Mouse (Mus musculus) cerebellum, postnatal 25 days (tissue): ENCODE data around the gene Dnajc9.
A peak's percentile ranks its signal among the peaks of the same experiment; 100 is the strongest.

Source experiments
- DNase-seq, 2 experiments: peaks; one replicate each; pipeline ENCODE4 v3.0.0; 2021; ENCODE audit warnings: mixed read lengths in 2 of 2

The Dnajc9 gene

DNA sequence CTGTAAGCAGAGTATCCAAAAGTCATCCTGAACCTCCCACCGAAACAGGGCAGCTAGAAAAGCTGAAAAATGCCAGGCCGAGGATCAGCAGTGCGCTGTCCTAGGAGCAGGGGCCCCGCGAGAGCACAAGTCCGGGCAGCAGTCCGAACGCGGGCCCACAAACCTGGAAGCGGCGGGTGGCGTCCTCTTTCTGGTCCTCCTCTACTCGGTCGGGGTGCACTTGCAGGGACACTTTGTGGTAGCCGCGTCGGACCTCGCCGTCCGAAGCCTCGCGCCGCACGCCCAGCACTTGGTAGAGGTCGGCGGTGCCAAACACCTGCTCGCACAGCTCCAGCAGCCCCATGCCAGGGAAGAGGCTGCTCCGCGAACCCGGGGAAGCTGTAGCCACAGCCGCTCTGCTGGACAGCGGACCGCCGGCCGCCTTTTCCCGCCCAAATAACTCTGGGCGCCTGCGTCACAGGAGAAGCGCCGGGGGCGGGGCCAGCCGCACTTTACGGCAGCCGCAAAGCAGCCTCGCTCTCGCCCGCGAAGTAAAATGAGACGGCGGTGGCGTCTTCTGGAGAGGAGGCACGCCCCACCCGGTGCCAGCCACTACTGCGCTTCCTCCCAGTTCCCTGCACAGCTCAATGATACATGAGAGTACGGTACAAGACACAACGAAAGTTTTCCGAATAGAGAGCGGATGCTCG lies at the start of gene Dnajc9:
Gene Dnajc9 (minus strand): TSS at position 470 of the 689 bp plus-strand sequence.
- DNase-seq = peak; percentile 97 to 99

DNA sequence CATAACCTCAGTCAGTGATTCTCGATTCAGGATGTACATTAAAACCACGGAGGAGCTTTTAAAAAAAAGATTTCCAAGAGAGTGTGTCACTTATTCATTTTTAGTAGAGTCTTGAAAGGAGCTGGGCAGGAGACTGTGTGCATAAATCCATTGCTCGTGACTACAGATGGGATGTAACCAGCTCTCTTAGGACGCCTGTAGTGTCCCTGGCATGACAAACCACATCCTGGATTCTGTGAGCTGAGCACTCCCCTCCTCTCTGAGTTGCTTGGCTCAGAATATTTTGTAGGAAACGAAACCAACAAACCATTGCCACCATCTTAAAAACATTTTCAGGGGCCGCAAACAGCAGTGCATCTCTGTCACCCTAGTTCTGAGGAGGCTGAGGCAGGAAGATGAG lies 48.3 kb upstream of the Dnajc9 start:
- peak in 1 of 2 experiments; percentile 8 for DNase-seq

DNA sequence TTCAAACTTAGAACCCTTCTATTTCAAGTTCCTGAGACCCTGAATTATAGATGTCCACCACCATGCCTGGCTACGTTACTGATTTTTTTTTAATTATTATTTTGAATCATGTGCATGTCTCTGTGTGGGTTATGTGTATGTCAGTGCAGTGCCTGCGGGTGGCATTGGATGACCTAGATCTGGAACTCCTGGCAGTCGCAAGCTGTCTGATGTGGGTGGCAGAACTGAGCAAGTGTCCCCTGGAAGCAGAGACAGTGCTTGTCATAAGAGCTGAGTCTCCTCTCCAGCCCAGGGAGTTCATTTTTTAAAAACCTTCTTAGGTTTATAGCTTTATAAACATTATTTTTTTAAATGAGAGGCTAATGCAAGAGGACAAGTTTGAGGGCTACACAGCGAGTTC lies 43.7 kb upstream of the Dnajc9 start:
- peak in 1 of 2 experiments; percentile 26 for DNase-seq

DNA sequence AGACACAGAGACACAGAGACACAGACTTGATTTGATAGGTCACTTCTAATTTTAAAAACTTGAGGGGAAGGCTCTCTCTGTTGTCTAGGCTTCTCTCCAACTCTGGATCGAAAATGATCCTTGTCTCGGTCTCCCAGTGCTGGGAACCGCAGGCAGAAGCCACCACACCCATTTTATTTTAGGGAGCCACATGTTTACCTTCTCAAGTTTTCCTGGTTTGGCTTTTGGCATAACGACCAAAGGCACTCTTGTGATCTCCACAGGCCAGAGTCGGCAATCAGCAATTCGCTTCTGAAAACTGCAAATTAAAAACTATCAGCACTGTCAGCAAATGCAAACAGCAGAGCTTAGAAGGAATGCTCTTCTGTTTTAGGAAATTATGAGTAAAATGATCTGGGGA lies 43.0 kb upstream of the Dnajc9 start:
- no peak for DNase-seq

DNA sequence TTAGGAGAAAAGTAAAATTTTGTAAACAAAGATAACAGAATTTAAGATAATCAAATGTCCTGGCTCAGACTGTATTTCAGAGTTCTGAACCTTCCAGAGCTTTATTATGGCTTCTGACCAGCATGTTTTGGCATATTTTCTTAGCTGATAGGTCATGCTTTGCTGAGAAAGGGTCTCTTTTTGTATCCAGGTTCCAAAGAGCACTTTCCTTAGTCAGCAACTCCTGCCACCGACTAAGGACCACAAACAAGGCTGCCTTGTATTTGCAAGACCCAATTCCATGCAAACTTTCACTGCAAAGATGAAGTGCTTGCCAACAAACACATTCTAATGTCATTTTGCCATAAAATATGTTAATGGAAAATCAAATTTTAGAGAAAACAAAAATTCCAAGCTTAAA lies 41.1 kb upstream of the Dnajc9 start:
- DNase-seq = no peak

DNA sequence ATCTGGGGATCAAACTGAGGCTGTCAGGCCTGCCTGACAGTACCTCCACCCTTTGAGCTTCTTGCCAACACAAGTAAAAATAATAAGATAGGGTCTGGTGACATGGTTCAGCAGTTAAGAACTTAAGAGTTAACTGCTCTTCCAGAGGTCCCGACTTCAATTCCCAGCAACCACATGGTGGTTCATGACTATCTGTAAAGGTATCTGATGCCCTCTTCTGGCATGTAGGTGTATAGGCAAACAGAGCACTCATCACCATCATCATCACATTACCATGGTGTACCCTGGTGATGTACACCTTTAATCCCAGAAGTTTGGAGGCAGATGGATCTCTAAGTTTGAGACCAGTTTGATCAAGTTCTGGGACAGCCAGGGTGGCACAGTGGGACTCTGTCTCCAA lies 39.9 kb upstream of the Dnajc9 start:
- no peak for DNase-seq

DNA sequence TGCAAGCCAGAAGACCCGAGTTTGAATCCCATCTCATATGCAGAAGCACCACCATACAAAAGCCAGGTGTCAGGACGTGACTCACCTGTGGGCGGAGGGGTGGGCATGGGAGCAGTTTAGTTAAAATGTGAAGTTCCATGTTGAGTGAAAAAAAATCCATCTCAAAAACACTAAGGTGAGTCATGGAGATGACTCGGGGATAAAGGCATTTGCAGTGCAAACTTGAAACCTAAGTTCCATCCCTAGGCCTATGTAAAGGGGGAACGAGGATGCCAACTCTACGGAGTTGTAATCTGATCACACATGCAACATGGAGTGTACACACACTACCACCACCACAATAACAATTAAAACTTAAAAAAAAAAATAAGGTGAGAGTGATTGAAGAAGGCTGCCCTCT lies 34.3 kb upstream of the Dnajc9 start:
- no peak for DNase-seq

DNA sequence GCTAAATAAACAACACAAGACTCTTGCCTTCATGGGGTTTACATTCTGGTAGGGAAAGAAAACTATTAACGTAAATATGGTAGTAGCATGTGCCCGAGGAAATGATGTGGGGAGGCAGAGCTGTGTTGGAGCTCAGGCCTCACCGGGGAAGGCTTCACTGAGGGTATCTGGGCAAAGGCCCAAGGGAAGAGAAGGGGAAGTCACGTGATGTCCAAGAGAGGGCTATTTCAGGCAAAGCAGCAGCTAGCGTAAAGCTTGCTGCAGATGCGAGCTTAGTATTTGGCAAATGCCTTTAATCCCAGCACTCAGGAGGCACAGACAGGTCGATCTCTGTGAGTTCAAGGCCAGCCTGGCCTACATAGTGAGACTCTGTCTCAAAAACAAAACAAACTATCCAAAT lies 33.5 kb upstream of the Dnajc9 start:
- no peak for DNase-seq

DNA sequence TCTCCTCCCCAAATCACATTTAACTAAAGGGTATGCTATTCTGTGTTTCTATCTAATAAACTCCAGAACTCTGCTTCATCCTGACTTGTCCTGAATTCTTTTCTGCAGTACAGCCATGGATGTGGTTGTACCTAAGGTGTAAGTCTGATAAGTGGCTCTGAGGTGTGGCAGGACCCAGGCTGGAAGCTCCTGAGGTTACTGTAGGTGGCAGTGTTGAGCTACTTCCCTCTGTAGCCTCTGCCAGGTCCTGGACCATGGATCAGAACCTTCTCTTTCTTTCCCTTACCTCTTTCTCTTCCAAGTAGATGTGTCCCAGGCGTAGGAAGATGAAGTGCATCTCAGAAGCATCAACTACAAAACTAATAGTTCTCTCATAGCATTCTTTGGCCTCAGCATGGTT lies 11.4 kb upstream of the Dnajc9 start:
- DNase-seq = peak; percentile 28 to 54

DNA sequence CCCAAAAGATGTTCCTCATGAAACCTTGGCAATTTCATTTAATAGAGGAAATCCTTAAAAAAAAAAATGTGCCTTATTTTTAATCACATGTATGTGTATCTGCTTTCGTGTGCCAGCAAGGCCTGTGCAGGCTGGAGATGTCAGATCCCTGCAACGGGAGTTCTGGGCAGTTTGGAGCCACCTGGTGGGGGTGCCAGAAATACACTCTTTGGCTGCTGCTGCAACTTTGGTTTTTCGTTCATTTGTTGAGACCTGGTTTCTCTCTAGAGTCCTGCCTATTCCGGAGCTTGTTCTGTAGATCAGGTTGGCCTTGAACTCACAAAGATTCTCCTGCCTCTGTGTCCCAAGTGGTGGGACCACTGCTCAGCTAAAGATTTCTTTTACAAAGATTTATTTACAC lies 10.2 kb upstream of the Dnajc9 start:
- no peak for DNase-seq

DNA sequence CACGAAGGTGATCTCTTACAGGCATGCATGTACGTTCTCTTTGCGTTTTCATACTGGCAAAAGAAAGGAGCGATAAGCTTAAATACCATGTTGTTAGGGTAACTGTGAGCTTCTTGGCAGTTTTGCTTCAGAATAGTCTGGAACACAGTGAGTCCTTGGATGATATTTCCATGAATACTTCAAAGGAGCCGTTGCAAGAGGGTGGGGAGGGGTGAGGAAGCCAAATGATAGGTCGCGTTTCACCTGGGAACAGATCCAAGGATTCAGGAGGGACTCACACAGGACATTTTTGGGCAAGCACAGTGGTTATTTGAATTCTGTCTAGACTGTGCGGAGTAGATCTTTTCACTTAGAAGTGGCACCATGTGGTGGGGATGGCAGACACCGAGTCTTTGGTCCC lies 8.5 kb upstream of the Dnajc9 start:
- DNase-seq = no peak

DNA sequence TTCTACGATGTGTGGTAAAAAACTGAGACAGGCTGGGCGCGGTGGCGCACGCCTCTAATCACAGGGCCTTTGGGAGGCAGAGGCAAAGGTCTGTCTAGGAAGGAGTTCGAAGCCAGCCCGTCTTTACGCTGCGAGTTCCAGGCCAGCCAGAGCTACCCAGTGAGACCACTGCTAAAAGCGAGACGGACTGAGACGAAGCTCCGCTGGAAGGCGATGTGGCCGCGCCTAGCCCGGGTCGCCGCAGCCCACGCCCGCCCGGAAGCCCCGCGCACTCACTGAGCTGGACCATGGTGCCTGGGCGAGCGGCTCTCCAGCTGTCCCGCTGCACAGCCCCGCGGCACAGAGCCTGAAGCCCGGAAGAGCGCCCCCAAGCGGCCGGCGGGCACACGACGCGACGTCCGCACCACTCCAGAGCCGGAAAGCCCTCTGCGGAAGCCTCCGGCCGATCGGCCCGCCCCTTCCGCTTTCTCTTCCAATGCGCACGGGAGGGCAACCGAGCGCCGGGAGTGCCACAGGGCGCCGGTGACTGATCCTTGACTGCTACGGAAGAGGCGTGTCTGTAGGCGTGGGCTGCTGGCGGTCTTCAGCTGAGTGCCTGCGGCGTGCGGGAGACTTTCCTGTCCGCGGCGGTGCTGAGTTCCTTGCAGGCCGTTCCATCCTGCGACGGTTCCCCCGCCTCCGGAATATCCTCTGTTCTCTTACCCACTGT lies 4.6 kb upstream of the Dnajc9 start, which contains the start of gene Mrps16:
Gene Mrps16 (minus strand): TSS at position 430 of the 709 bp plus-strand sequence.
- peak; percentile 95 to 97 for DNase-seq

DNA sequence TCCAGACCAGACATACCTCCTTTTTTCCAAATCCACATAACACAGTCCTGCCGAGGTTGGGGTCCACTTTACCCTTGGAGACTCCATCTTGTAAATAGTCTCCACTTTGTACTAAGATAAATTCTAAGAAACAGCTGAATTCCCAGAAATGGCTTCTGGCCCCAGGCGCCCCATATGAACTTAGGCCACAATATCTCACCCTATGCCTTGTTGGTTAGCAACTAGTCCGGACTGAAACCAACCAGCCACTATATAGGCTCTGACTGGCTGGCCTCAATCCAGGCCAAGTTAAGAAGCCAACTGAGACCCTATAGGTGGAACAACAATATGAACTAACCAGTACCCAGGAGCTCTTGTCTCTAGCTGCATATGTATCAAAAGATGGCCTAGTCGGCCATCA lies 3.6 kb upstream of the Dnajc9 start:
- no peak for DNase-seq

DNA sequence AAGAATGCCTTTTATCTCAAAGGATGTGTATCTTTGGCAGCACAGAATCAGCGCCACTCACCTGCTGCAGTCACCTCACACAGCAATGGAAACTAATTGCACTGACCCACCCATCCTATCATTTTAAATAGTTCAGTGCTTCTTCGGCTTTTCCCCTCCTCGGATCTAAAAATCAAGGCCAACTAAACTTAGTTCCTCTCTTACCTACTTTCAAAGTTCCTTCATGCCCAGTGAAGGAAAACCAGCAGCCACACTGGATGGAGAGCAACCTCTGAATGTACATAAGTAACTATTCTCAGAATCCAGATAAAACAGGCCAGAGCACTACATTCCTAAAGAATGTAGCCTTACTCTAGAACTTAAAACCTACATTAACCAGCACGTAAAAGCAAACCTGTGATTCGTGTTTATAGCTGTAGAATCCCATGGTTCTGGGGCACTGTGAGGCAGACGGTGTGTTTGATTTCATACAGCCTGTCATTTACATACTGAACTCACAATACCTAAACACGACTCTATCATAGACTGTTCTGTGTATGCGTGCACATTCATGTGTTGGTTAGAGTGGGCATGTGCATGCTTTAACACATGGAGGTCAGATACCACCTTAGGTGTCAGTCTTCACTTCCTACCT lies 853 bp upstream of the Dnajc9 start:
- no peak for DNase-seq

DNA sequence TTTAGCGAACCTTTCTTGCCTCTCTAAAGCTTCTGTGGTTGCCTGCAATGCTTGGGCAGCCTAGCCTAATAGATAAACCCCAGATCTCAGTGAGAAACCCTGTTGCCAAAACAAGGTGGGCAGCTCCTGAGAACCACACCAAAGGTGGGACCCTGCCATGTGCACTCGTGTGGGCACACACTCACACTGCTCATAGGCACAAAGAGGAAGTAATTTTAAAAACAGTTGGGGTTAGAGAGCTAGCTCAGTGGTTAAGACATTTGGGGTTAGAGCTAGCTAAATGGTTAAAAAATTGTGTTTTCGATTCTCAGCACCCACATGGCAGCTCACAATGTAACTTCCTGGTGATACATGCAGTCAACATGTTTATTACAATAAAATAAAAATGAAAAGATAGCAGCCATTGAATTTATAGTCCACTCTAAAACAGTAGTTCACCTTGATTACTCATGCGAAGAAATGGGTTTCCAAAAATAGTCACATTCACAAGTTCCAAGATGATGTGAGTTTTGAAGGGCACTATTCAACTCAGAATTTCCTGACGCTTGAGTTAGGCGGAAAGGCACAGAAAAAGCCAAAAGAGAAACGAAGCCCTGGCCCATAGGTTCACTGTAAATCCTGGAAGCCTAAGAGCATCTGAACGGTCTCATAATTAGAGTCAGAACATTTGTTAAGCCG lies 8.8 kb downstream of the Dnajc9 start:
- no peak for DNase-seq

DNA sequence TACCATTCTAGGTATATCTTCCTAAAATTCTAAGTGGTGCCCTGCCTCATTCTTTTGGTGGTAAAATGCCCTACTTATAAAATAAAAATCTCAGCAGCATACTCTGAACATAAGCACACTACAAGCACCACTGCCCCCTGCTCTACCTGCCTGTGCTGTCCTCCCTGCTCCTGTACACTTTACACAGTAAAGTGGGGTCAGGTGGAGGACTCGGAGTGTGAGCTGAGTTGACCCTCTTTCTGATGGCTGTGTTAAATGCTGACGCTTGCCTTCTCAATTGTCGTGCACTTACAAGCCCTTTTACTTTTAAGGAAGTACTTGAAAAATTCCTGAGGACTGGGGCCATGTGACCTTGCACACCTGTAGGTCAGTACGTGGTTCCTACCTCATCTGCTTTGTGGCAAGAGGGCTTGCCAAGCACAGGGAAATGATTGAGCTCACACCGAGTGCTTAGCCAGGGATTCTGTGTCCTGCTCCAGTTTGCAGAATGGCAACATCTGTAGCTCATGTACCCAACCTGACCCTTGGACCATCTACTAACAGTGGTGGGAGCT lies 9.5 kb downstream of the Dnajc9 start:
- DNase-seq = no peak

DNA sequence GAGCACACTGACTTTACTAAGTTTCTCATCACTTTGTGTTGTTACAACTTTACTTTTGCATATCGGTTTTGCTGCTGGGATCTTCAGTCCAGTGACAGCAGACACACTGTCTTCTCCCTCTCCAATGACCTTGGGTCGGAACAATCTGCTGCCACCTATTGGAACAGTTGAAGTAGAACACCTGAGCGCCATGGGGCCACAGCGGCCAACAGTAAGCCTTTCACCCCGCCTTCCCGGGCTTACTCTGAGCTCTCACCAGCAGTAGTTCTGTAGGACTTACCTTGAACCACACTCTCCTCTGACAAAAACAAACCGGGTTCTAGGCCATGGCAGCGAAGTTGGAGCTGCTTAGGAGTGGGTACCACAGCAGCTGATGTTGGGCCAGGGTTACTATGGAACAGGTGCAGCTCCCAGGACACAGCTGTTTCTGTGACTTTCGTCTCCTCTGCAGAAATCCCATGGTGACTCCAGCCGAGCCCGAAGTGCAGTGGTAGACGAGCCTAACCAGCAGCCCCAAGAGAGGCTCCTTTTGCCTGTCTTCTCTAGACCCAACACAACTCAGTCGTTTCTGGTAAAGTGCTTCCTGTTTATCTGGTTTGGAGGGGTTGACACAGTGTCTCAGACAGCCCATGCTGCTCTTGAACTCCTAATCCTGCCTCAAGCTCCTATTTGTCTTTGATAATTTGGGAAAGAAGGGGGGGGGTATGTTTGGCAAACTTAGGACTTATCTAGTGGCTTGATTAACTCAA lies 10.2 kb downstream of the Dnajc9 start:
- DNase-seq = peak; percentile 41 to 65

DNA sequence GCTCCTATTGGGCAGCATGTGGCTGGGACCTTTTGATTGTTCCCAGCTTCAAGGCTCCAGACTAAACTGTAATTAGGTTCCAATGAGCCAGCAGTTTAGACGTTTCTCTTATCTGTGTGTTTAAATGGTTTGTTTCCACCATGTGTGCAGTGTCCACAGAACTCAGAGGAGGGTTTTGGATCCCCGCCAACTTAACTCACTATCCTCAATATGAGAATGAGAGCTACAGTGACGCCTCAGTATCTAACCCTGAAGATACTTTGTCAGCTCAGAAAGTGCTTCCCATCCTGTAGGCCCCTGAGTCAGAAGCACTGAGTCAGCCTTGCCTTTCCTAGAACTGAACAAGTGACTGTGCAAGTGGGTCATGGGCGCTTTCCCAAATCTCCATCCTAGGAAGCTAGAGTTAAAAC lies 11.6 kb downstream of the Dnajc9 start:
- DNase-seq = no peak

DNA sequence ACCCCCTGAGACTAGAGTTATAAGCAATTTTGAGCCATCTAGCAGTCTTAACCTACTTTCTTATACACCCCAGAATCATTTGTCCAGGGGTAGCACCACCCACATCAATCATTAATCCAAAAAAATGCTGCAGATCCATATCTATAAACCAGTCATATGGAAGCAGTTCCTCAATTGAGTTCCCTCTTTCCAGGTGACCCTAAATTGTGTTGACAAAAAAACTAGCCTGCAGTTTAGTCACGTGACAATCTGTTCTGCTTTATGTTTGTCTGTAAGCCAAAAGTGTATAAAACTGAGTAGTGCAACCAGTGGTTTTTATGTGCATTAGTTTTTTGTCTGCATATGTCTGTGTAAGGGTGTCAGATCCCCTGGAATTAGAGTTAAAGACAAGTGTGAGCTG lies 16.9 kb downstream of the Dnajc9 start:
- no peak for DNase-seq

DNA sequence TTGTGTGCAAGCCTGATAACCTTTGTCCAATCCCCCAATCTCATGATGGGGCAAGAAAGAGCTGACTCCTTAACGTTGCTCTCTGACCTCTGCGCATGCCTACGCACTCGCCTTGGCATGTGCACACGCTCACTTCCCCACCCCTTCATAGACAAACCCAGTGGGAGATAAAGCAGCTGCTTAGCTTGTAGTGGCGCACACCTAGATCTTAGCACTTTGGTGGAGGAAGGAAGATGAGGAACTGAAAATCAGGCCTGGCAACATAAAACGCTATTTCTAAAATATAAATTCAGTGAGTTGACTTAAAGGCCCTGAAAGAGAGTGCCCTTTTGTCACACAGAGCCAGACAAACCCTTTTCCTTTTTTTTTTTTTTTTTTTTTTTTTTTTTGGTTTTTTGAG lies 17.9 kb downstream of the Dnajc9 start:
- no peak for DNase-seq

DNA sequence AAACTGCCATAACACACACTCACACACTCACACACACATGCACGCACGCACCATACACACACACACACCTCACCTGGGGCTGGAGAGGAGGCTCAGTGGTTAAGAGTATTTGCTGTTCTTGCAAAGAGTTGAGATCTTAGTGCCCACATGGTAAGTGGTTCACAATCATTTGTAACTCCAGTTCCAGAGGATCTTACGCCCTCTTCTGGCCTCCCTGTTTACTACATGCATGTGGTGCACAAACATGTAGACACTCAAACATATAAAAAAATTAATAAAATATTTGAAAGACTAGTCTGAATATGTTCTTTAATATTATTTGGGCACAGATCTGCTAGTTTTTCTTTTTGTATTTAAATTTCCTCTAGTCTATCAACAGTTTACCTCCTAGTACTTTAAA lies 20.4 kb downstream of the Dnajc9 start:
- no peak for DNase-seq

DNA sequence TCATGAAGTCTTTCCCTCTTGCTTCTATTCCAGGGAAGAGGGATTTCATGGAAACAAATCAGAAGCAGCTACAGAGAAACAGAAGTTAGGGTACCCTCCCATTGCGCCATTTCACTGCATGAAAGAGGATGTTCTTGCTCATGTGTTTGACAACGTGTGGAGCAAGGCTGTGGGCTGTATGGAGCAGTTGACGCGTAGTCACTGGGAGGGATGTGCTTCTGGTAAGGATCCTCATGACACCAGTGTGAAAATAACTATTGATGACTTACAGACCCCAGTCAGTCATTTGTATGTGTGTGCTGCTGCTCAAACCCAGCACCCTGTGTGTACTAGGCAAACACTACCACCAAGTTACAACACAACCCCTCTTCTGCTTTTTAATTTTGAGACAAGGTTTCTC lies 25.5 kb downstream of the Dnajc9 start:
- DNase-seq = no peak
